Mouse (Mus musculus): Measurements from ENCODE around the gene Slc25a34. TPM values are rescaled to one million over a fixed set of nuclear protein-coding genes. Genes with fewer than 3 reads are reported as not detected.

The Slc25a34 gene
- total RNA-seq, 2 experiments from 2014 or later = 21.4 to 26.7 TPM

DNA sequence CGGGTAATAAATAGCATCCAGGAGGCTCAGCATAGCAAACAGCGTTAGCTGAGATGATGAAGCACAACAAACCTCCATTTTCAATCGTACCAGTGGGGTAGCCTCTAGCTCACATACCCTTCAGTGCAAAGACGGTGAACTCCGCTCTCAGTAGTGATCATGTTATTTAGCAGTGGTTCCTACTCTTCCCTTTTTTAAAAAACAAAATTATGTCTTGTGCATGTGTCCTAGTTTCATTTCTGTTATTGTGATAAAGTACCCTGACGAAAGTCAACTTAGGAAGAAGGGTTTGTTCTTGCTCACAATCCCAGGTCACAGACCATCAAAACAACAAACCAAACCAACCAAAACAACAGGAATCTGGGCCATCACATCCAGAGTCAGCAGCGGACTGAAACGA lies 22.4 kb upstream of the Slc25a34 start:
- no peak for DNase-seq (ENCODE audit: low spot score in 2 of 2)

- peak in 1 of 2 experiments; percentile 76 for DNase-seq (ENCODE audit: low spot score in 2 of 2)
Measured at GRCm38 (mm10) chr4:141643118-141643855, 19.7 kb upstream of the Slc25a34 start.

GRCm38 (mm10) chr4:141641961-141642811 lies 18.6 kb upstream of the Slc25a34 start:
- DNase-seq (ENCODE audit: low spot score in 2 of 2) = no peak

- DNase-seq (ENCODE audit: low spot score in 2 of 2) = no peak
Measured at GRCm38 (mm10) chr4:141641353-141641771, 17.7 kb upstream of the Slc25a34 start.

DNA sequence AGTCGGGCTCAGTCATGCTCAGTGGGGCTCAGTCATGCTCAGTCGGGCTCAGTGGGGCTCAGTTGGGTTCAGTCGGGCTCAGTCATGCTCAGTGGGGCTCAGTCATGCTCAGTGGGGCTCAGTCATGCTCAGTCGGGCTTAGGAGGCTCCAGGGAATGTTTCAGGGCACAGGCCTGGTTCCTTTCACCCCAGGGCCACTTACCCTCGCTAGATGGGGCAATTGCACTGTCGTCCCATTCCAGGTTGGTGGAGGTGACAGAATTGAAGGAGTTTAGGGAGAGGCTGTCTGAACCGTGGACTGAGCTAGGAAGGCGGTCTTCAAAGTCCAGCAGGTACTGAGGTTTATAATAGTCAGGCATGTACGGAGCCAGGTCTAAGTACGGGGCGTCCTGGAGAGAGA lies 15.9 kb upstream of the Slc25a34 start:
- no peak for DNase-seq (ENCODE audit: low spot score in 2 of 2)

DNA sequence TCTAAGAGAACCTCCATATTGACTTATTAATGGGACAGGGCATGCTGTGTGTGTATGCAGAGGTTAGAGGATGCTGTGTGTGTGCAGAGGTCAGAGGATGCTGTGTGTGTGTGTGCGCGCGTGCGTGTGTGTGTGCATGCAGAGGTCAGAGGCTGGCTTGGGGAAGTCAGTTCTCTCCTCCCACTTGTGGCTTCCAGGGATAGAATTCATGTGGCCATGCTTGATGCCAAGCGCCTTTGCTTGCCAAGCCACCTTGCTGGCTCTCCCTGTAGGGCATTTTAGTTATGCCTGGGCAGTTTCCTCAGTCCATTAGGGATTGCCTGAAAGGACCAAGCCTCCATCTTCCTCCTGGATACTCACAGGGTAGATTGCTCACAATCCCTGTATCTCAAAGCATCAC lies 13.1 kb upstream of the Slc25a34 start:
- DNase-seq (ENCODE audit: low spot score in 2 of 2) = no peak

DNA sequence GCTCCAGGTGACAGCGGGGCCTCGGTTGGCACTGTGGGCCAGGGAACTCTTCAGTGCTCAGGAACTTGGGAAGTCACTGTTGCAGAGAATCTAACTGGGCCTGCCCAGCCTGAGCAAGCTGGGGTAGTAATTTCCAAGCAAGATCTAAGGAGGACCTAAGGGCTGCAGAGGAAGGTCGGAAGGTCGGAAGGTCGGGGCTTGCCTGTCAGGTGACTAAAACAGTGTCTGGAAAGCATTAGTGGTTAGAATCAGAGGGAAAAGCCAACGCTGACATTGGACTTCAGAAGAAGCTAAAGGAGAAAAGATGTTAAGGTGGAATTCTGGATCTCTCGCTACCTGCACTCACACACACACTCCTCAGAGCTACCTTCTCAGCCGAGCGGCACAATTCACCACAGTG lies 12.4 kb upstream of the Slc25a34 start:
- DNase-seq (ENCODE audit: low spot score in 2 of 2) = no peak

GRCm38 (mm10) chr4:141632111-141632873 lies 8.7 kb upstream of the Slc25a34 start:
- DNase-seq (ENCODE audit: low spot score in 2 of 2) = no peak

GRCm38 (mm10) chr4:141631250-141631649 lies 7.6 kb upstream of the Slc25a34 start:
- DNase-seq (ENCODE audit: low spot score in 2 of 2) = no peak

DNA sequence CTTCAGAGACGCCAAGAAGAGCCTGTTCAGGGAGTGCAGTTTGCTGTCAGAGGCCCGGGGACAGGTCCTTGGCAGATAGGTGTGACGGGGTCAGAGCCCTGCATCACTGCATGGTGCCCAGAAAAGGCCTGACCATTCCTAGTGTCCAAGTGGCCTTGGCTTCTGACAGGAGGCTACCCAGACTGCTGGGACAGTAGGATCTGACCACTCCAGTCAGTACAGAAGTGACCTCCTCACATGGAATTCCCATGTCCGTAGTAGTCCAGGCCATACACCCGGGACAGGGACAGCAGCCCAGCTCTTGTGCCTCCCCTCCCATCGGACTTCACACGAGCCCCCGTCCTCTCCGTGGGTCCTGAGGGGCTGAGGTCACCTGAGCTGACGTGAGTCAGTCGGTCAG lies 6.4 kb upstream of the Slc25a34 start:
- DNase-seq (ENCODE audit: low spot score in 2 of 2) = no peak

GRCm38 (mm10) chr4:141628661-141629060 lies 5.0 kb upstream of the Slc25a34 start:
- DNase-seq (ENCODE audit: low spot score in 2 of 2) = no peak

GRCm38 (mm10) chr4:141627502-141627901 lies 3.9 kb upstream of the Slc25a34 start:
- no peak for DNase-seq (ENCODE audit: low spot score in 2 of 2)

GRCm38 (mm10) chr4:141625774-141626550 lies 2.3 kb upstream of the Slc25a34 start:
- DNase-seq (ENCODE audit: low spot score in 2 of 2) = no peak

DNA sequence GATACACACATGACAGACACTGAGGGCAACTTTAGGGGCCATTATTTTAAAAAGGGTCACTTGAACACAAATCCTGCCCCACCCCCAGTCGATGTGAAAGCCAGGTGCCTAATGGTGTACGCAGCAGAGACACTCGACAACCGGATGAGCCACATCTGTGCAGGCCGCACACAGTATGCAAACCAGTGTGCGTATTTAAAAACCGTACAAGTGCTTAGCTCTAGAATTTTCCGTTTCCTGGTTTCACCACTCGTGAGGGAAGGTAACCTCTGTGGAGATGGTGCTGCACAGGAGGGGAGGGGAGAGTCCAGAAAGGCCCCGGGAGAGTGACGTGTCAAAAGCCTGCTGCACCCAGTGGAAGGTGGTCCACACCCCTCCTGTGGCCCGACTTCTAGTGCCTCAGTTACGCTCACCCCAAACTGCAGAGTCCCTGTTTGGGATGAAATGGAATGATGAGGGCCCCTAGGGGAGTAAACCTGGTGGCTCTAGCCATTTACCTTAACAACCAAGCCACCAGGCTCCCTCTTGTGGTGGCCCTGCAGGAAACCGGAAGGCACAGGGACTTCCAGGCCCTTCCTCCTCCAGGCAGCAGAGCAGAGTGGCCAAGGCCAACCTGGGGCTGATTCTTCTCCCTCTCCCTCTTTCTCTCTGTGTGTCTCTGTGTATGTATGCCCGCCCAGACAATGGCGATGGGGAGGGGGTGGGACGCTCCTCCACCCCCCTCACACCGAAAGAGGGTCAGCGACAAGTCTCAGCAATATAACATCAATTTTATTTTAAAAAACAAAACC lies 1.6 kb upstream of the Slc25a34 start:
- no peak for DNase-seq (ENCODE audit: low spot score in 2 of 2)

GRCm38 (mm10) chr4:141624134-141624533 lies 513 bp upstream of the Slc25a34 start:
- DNase-seq (ENCODE audit: low spot score in 2 of 2) = no peak

DNA sequence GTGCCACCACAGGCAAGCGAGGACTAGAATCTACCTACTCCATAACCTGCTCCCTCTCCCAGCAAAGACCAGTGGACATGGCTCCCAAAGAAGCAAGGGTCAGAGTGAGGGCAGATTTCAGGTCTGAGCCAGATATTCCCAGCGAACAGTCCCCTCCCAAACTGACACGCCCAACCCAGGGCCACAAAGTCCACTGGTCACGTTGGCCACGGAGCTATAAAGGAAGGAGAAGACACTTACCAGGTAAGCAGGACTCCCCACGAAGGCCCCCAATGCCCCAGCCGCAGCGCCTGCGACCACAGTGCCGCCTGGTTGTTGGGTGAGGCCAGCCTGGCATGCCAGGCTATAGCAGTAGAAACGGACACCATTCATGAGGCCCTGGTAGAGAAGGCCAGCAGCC lies 584 bp downstream of the Slc25a34 start:
- DNase-seq (ENCODE audit: low spot score in 2 of 2) = no peak

- DNase-seq (ENCODE audit: low spot score in 2 of 2) = no peak
Measured at GRCm38 (mm10) chr4:141622580-141622979, 1.0 kb downstream of the Slc25a34 start.

DNA sequence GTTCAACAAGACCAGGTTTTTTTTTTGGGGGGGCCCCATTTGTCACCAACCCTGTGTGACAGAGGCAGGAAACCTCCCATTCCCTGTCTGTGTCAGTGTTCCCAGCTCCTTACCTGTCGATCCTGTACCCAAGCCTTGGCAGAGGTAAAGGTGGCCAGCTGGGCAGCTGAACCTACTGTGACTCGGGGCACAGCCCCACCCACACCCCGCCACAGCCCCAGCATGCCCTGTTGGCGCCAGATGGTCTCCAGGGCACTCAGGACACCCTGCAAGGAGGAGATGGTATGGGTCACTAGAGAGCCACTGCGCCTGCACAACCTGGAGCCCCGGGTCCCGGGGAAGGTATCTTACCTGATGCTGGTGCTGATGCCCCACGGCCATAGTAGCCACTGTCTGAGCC lies 1.5 kb downstream of the Slc25a34 start:
- no peak for DNase-seq (ENCODE audit: low spot score in 2 of 2)

DNA sequence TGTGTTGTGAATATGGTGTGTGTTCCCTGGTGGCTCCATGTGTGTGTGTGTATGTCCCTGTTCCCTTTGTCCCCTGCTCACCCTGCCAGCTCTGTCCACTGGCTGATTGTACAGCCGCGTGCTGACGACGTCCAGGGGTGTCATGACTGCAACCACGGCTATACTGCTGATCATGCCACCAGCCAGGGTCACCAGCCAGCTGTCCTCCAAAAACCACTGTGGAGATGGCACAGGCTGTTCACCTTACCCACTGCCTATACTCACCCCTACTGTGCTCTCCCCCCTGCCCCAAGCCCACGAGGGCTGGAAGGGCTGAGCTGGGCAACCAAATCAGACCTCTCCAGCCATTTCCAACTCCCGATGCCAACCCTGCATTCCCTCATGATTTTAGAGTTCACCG lies 2.3 kb downstream of the Slc25a34 start:
- DNase-seq (ENCODE audit: low spot score in 2 of 2) = no peak

GRCm38 (mm10) chr4:141619299-141619883 lies 4.2 kb downstream of the Slc25a34 start:
- no peak for DNase-seq (ENCODE audit: low spot score in 2 of 2)
